Mouse (Mus musculus) fibroblast of lung, adult 2 months (primary cell): ENCODE results near the gene Cald1.

ENCODE experiments used
- DNase-seq: peaks from one replicate; pipeline ENCODE4 v3.0.0-alpha.2; 2011; ENCODE audit warnings: low read depth

Cald1 gene

DNA sequence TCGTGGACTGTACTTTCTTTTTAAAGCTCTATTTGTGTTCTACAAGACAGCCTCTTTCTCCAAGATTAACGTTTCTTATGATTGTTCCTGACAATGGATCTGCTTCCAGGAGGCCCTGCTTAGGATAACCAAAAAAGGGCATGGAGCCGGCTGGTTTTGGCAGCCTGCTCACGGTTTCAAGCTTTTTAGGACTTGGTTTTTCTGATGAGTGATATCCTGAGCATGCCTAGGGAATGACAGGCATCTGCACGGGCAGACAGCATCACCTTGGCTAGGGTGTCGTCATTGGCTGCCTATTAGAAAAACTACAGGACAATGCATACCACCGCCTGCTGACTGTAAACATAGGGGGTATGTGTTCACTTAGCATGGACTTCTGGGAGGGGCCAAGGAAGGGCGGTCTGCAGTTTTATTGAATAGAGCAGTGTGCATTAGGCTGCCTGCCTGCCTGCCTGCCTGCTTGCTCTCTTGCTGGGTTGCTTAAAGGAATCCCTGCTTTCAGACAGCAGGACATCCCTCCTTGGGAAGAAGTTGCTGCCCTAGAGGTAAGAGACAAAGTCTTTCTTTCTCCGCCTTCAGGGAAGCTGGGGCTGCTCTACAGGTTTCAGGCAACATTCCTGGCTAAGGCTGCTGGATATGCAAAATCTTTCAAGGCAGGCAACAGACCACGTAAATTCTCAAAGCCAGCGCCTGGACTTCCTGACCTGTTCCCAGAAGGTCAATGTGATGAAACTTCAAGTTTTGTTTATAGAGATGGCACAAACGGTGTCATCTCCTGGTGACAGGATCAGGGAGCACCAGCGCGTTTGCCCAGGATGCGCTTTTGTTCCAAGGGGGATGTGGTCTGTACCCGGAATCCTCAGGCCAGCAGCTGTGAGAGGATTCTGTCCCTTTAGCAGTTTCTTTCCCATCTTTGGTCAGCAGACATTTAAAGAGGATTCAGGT, at the start of gene Cald1:
Gene Cald1, plus strand, starts transcription at position 380 of the 945 bp plus-strand sequence.
- DNase-seq = peak; percentile 74

DNA sequence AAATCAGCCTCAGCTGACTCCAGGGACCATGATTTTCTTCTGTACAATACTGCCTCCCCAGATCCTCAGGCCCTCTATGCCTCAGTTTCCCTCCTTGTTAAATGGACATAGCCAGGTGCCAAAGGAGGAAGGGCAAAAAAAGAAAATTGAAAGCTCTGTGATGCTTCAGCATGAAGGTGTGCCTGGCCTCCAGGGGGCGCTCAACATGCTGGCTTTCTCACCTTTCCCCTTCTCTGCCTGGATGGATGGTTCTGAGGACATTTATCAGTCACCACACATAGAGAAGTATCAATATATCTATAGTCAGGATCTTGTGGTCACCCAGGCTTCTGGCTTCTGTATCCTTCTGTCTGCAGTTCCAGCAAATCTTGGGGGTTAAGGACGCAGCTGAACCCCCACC, 49.3 kb upstream of the Cald1 start:
- no peak for DNase-seq

DNA sequence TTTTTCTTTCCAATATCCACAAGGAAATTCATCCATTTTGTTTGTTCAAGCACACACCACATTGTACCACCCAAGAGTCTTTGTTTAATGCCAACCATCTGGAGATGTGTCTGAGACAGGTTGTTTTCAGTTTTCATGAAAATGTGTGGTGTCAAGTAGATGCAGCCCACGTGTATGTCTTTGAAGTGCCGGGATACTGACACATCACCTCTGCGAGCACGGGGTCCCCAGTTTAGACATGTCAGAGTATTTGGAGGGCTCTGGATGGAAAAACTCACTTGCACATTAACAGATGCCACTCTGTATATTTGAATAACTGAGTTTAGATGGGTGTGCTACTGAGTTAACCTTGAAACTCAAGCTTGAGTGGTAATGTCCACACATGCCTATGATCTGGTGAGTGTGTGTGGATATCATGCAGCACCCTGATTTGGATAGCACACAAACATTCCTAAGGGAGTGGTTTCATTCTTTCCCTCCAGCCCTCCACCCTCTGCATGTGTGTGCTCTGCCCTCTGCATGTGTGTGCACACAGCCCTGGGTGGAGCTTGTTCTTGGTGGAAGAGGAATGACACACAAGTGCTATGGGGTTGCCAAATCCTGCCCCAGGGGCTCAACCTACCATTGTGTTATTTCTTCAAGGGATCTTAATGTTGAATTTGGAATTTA, 45.7 kb upstream of the Cald1 start:
- no peak for DNase-seq

DNA sequence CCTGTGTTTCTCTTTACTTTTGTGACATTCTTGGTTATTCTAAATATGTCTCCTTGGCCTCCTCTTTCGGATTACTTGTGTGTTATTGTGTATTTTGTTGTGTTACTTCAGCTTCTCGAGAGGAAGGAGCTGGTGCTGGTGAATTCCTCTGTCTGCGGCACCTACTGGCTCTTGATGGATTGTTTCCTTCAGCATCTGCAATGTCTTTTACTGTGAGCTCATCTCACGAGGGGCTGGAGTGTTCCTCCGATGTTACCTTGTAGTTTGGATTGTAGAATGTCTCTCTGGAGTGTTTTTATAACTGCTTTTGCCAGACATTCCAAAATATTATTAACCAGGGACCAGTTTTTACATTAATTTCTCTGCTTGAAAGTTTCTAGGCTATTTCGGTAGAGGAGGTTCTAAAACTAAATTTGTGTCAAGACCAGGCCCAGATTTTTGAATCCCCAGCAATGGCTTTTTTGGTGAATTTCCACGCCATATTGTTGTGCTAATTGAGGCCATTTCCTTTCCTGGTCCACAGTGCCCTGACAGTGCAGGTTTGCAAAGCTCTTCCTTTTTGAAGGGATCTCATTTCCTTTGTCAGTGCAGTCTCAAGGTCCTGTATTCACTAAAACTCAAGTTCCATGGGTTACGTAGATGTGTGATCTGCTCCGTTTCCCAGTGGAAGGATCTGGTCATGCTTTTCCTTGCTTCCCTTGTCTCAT, 43.9 kb upstream of the Cald1 start:
- no peak for DNase-seq

DNA sequence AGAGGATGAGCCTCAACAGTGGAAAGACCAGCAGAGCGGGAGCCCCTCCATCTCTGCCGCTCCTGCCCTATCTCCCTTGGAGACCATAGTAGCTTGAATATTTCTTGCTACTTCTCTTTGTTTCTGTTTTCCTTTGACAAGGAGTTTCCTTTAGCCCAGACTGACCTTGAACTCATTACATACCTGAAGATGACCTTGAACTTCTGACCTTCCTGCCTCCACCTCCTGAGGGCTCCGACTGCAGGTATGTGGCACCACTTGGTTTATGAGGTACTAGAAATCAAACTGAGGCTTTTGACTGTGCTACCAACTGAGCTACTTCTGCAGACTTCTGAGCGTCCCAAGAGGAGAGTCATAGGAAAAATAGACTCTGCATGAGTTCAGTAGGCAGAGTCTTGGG, 38.8 kb upstream of the Cald1 start:
- no peak for DNase-seq

DNA sequence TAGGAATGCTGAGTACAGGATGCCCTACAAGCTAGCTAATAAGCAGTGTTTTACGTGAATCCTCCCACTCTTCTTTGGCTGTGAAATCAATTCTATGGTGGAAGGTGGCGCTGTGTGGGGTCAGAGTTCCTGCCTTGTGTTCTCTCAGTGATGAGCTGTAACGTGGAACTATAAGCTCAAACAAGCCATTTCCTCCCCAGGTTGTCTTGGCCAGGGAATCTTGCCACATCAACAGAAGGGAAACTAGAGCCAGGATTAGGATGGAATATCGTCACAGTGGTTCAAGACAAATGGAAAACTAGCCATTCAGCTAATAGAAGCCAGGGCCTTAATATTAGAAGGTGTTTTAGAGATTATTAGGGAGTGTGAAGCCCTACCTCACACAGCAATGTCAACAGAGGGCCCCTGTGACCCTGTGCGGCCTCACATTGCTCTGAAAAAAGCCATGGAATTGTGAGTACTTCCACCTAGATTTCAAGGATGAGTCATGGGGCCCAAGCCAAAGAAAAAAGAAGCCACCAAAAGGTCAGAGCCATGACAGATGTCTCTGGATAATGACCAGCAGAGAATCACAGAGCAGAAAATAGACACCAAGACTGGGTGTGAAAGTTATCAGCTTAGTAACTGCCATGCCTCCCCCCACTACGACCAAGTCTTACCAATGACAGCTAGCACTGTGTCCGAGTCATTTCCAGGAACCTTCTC, 33.0 kb upstream of the Cald1 start:
- no peak for DNase-seq

DNA sequence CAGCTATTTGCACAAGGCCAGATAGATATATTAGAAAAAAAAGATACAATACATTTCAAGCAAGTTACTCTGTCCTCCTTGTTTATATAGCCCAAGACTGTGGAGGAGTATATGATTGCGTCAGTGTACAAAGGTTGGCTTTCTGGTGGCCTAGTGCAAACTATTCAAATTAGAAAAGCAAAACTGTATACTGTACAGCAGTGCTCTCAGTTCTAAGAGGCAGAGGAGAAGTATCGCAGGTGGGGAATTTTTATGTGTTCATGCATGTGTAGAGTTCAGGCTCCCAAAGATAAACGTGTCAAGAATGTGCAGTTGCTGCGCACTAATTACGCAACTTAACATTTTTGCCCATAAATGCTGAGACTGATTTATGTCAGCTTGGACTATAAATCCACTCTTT, 31.0 kb upstream of the Cald1 start:
- DNase-seq = no peak

DNA sequence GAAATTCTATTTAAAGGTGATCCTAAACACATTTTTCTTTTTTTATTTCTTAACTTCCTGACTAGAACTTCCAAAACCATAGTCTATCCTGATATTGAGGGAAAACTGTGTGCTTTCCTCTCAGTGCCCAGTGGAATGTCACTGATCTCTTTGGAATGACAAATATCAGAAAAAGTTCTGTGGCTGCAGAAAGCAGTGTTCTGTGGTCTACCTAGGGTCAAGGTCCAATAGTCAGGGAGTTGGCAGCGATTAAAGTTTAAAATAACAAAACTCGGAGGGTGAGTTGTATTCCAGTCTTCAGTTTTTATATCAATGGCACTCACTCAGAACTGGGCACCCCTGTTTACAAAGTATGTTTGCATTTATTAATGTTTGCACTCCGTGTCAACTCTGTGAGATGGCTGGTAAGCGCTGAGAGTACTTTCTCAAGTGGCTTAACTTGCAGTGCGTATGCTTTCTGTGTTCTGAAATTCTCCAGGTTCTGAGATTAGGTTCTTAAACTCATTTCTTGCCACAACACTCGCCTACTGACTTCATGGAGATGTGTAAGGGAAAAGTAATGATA, 18.7 kb upstream of the Cald1 start:
- DNase-seq = no peak

DNA sequence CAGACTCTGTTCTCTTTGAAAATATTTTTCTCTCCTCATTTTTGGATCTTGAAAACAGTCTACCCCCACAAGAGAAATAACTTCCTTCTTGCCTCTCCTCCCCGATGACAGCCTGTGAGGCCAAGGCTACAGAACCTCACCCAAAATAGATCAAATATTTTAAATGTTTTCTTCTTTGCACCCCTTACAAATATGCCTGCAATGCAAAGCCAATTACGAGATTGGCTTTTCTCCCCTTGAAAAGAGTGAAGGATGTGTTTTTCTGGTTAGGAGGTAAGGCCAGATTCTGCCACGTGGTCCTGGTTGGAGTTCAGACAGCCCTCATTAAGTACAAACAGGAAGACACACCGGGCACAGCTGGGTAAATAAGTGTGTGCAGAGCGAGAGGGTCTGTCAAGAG, 14.9 kb upstream of the Cald1 start:
- DNase-seq = no peak

DNA sequence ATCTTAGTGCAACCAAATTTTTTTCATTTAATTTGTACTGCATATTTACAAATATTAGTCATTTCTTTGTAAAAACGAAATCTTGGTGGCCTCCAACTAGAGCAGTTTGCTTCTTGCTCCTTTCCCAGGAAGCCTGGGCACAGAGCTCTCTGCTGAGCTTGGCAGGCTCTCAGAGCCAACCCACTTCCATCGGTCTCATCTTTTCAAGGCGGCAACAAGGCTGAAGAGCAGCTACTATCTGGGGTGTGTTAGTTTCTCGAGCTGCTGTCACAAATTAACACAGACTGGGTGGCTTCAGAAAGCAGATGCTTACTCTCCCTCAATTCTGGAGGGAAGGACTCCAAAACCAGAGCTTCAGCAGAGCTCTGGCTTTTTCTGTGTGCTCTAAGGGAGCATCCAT, 10.2 kb upstream of the Cald1 start:
- DNase-seq = no peak

DNA sequence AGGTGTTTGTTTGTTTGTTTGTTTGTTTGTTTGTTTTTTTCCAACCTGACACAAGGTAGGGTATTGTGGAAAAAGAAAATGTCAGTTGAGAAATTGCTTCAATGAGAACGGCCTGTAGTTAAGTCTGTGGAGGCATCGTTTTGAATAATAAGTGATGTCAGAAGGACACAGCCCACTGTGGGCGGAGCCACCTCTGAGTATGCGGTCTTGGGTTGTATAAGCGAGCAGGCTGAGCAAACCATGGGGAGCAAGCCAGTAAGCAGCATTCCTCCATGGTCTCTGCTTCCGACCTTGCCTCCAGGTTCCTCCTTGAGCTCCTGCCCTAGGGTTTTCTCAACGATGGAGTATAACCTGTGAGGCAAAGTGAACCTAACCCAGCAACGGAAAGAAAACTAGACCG, 7.6 kb upstream of the Cald1 start:
- DNase-seq = no peak

DNA sequence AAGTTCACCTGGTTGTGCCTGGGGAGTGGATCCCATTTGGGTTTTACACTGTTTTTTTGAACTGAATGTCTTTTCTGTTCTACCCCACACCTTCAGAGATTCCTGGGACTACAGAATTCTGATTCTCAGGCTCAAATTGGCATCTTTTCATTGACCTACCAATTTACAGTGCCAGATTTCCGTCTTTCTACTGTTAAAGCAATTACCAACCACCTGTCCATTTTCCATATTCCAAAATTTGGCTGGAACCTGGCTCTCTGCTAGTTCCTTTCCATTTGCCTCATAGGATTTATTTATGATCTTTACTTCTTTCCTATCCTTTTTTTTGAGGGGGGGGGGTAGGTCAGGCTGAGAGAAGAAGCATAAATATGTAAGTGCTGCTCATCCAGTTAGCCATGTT, 4.9 kb upstream of the Cald1 start:
- no peak for DNase-seq

DNA sequence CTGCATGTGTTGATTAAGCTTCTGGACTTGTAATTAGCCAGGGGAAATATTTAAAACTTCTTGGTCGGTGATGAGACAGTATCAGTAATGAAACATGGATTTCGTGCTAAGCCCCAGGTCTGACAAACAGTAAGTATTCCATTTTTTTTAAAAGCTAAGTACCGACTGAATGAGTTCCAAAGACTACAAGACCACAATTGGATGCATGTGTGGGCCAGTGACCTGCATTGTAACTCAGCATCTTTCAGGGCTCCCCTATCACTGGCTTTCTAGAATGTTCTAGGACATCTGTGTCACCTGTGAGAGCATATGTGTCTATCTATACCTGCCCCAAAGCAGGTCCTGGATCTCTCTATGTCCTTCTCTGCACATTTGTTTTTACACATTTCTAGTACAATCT, 984 bp upstream of the Cald1 start:
- DNase-seq = no peak

DNA sequence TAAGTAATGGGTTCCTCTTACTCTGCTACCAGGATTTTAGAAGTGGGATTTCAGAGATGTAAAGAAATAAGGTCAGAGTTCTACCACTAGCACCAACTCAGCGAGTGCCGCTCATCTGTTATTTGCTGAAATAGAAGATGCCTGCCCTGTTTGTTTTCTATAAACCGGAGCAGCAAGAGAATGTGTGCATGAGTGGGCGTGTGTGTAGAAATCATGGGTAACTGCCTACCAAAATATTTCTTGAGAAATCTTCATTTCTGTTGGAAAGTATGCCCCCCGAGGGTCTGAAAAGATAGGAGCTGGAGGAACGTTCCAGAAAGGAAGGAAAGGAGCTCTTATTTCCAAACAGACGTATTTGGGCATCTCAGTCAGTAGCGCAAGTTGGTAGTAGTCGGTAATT, 871 bp downstream of the Cald1 start:
- no peak for DNase-seq

DNA sequence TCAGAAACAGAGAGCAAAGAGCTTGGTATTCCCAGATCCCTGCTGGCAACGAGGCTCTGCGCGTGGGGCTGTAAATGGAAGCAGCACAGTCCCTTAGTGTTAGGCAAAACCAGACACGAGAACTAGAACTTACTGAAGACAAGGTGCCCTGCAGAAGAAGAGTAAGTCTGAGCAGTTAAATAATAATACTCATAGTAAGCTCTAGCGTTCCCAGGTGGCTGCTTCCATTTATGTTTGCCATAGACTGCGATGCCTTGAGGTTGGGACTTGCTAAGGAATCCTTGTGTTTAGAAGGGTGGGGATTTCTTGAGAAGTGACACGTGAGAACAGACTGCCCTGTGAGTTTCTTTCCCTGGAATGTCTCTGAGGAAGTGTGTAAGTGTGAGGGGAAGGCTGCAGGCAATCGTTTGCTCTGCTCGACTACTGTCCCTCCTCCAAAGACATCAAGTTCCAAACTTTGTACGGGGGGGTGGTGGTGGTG, 1.4 kb downstream of the Cald1 start:
- no peak for DNase-seq

DNA sequence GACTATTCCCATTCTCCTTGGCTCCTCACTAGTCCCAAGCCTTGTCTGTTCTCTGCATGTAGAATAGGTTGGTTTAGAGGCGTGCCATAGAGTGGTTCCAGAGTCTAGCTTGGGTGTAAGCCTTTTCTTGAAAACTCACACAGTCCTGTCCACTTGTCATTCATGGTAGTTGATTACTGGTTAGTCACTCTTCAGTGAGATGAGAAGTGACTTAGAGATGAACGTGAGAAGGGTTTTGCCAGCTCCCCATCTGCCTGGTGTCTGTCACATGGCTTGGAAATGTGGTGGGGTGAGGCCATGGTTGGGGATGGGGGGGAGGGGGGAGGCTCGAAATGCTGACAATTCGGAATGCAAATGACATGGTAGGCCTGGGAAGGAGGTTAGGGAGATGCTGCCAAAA, 2.5 kb downstream of the Cald1 start:
- DNase-seq = no peak

DNA sequence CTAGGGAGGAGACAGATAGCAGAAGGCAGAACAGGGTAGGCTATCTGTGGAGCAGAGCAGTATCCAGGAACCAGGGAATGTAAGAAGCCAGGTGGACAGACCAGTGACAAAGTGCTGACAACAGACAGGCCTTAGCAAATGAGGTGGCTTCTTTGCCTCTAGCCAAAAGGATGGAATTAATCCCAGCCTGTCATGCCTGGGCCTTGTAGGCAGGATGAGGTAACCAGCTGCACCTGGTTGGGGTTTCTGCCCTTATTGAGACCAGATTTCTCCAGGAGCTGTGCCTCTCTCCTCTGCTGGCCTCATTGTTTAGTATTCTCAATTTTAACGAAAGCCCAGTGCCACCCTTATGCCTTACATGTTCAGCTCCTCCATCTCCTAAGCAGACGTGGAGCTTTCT, 3.8 kb downstream of the Cald1 start:
- no peak for DNase-seq

DNA sequence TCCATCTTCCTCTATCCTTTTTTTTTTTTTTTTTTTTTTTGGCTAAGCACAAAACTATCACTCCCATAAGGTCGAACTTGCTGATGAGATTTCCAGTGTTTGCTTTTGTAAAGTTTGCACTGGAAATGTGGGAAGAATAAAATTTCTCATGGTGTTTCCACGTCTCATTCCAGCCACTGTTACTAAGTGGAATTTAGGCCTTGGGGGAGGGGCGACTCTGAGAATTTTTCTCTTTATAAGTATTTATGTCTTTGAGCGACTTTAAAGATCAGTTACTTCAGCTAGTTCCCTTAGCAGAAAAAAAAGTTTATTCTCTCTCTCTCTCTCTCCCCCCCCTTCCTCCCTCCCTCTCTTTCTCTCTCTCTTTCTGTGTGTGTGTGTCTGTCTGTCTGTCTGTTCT, 8.1 kb downstream of the Cald1 start:
- no peak for DNase-seq

DNA sequence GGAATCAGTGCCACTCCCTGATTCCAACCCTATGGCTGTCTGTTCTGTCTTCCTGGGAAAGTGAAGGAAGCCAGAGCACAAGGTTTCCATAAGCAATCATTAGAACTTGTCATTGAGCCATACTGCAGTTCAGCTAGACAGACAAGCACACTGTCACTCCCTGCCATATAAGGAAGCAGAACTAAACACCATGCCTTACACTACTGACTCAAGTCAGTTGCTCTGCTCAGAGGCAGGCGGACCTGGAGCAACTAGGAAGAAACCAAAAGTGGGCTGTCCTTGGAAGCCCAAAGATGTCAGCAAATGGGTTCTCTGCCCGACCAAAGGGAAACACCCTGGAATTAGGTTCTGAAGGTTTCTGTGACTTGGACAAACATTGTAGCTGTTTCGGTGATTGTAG, 10.3 kb downstream of the Cald1 start:
- DNase-seq = no peak

DNA sequence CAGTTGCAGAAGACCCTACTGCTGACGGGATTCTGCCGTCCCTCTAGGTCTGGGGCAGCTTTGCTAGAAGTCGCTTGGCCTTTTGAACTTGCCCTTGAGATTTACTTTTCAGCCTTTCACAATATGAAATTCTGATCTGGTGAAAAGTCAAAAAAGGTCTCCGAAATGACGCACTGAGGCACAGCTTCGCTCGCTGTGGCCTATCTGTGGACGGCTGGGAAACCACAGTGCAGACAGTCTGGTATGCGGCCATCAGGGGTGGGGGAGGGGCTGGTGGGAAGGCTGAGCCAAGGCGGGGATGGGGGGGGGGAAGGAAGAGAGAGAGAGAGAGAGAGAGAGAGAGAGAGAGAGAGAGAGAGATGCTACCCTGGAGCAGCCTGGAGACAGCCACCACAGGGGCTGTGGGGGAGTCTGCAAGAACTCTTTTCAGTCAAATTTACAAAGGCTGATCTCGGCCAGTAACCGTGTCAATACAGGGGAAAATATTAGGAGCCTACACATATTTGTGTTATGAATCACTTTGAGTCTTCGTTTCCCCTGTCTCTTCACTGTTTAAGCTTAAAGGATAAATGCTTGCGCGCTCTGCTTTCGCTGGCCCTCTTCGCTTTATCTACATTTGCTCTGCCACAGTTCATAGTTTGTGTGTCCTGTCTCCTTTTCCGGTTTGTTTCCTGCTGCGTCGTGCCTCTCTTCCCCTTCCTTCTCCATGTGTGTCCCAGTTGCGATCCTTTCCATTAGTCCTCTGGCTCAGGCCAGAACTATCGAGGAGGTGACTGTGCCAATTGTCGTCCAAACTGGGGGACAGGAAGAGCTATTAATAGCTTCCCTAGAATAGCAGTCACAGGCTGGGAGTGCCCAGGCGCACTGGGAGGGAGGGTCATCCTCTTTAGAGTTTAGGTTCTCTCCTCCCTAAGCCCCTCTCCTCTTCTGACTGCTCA, 11.9 kb downstream of the Cald1 start:
- DNase-seq = peak; percentile 59

DNA sequence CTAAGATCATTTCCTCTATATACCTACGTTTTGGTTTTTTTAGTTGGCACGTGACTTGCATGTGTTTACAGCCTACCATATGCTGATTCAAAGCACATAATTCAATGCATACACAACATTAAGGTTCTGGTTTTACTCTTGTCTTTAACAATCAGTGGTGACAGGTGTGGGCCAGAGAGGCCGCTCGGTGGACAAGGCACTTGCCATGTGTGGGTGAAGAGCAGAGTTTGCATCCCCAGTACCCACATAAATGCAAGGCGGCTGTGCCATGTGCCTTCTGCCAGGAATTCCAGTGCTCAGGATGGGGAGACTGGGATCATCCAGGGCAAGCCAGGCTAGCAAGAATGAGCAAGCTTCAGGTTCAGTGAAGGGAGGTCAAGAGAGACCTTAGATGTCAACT, 14.8 kb downstream of the Cald1 start:
- DNase-seq = no peak
